Mouse (Mus musculus) stomach, embryonic 15.5 days (tissue): ENCODE data around the gene Cyb5d2. TPM values are rescaled to one million over a fixed set of nuclear protein-coding genes. Genes with fewer than 3 reads are reported as not detected.
A peak's percentile ranks its signal among the peaks of the same experiment; 100 is the strongest.
"Not testable (repeated sequence)": the region's sequence is repeated elsewhere in the genome, so short reads cannot be mapped to it uniquely, and the experiment has no call there.

Source experiments
- ATAC-seq: fragments of 200-750 bp; cut with Nextera tagmentation; 2 replicates; pipeline ENCODE4 v1.8.0; 2017; ENCODE audit warnings: low read depth, moderate number of reproducible peaks, moderate TSS enrichment; ENCODE audit not compliant: insufficient read depth, low FRiP score
- H3K27ac ChIP-seq: fragments of 300-500 bp; sonication (generic); 2 replicates; pipeline ENCODE4 v1.5.1; 2015; ENCODE audit warnings: mild to moderate bottlenecking, inconsistent platforms
- H3K27me3 ChIP-seq: fragments of 300-500 bp; sonication (generic); replicated peaks from 2 replicates; pipeline ENCODE4 v1.6.1; 2015; ENCODE audit warnings: inconsistent platforms
- H3K36me3 ChIP-seq: fragments of 300-500 bp; sonication (generic); 2 replicates; pipeline ENCODE4 v1.6.1; 2015; ENCODE audit warnings: inconsistent platforms
- H3K4me1 ChIP-seq: fragments of 300-500 bp; sonication (generic); 2 replicates; pipeline ENCODE4 v1.6.1; 2015; ENCODE audit warnings: inconsistent platforms
- H3K4me2 ChIP-seq: fragments of 300-500 bp; sonication (generic); 2 replicates; pipeline ENCODE4 v1.6.1; 2015; ENCODE audit warnings: mild to moderate bottlenecking, inconsistent platforms
- H3K4me3 ChIP-seq: fragments of 300-500 bp; sonication (generic); replicated peaks from 2 replicates; pipeline ENCODE4 v1.5.1; 2015; ENCODE audit warnings: inconsistent platforms
- H3K9ac ChIP-seq: fragments of 300-500 bp; sonication (generic); 2 replicates; pipeline ENCODE4 v1.6.1; 2015; ENCODE audit warnings: inconsistent platforms
- H3K9me3 ChIP-seq: fragments of 300-500 bp; sonication (generic); 2 replicates; pipeline ENCODE4 v1.6.1; 2016; ENCODE audit warnings: inconsistent platforms
- WGBS: fragments of 180-500 bp; shearing (Covaris S2); methylation state at CpG from one replicate; pipeline ENCODE4 v1.1.7; 2015; 5-methylcytosine and 5-hydroxymethylcytosine counted together
- polyA plus RNA-seq: library from polyadenylated mRNA; unstranded; fragments of >200 nt; fragmentation: Nextera tagmentation; extraction: Ambion mirVana; gene quantifications from 2 replicates; pipeline ENCODE4 v1.2.1, GENCODE M21; 2015

Gene Cyb5d2
- polyA plus RNA-seq, 1 experiment from 2014 or later = 5.3 TPM

- H3K9ac ChIP-seq = no peak overlapping the region
- no peak overlapping the region for H3K4me2 ChIP-seq
- no peaks in the 10 kb centered on the region for H3K4me1 ChIP-seq
- no peaks in the 10 kb centered on the region for H3K9me3 ChIP-seq
- no peaks in the 10 kb centered on the region for H3K27me3 ChIP-seq
- no peak overlapping the region for H3K4me3 ChIP-seq
- H3K27ac ChIP-seq = no peak overlapping the region
- 63% methylated on average over 4 of the region's 4 CpGs for WGBS
- H3K36me3 ChIP-seq = peaks cover 7% of the 10 kb centered on the region; the same call in 1 of the 2 replicates
- ATAC-seq = no peak
These were observed 24.5 kb downstream of the Cyb5d2 start for GRCm38 (mm10) chr11:72771461-72771860.

- Histone ChIP-seq H3K27me3 (no peaks in the 10 kb centered on the region), H3K9me3 (no peaks in the 10 kb centered on the region), H3K36me3 (peaks cover 7% of the 10 kb centered on the region; the same call in 1 of the 2 replicates), H3K27ac (no peak overlapping the region; the same call in 1 of the 2 replicates), H3K4me3 (no peak overlapping the region), H3K4me1 (no peaks in the 10 kb centered on the region), H3K9ac (no peak overlapping the region), H3K4me2 (no peak overlapping the region)
- 78% methylated on average over 5 of the region's 5 CpGs for WGBS
- ATAC-seq = no peak
These were observed 25.1 kb downstream of the Cyb5d2 start for GRCm38 (mm10) chr11:72770816-72771215.

GRCm38 (mm10) chr11:72770324-72770723, 25.6 kb downstream of the Cyb5d2 start:
- no peak overlapping the region for H3K4me2 ChIP-seq
- H3K36me3 ChIP-seq = peaks cover 7% of the 10 kb centered on the region; the same call in 1 of the 2 replicates
- no peaks in the 10 kb centered on the region for H3K4me1 ChIP-seq
- no peak for ATAC-seq
- no peak overlapping the region; the same call in 1 of the 2 replicates for H3K27ac ChIP-seq
- H3K9me3 ChIP-seq = no peaks in the 10 kb centered on the region
- no peak overlapping the region for H3K4me3 ChIP-seq
- WGBS = 88% methylated on average over 3 of the region's 3 CpGs
- no peak overlapping the region for H3K9ac ChIP-seq
- H3K27me3 ChIP-seq = no peaks in the 10 kb centered on the region

GRCm38 (mm10) chr11:72769061-72769460, 26.9 kb downstream of the Cyb5d2 start:
- H3K27ac ChIP-seq = no peak overlapping the region
- no peaks in the 10 kb centered on the region for H3K9me3 ChIP-seq
- no peak overlapping the region for H3K4me2 ChIP-seq
- H3K36me3 ChIP-seq = peaks cover 14% of the 10 kb centered on the region
- H3K9ac ChIP-seq = no peak overlapping the region
- no peak for ATAC-seq
- H3K27me3 ChIP-seq = no peaks in the 10 kb centered on the region
- H3K4me3 ChIP-seq = no peak overlapping the region
- 74% methylated on average over 3 of the region's 3 CpGs for WGBS
- no peaks in the 10 kb centered on the region for H3K4me1 ChIP-seq

- no peaks in the 10 kb centered on the region for H3K4me1 ChIP-seq
- peak overlapping the region; percentile 54 for H3K27ac ChIP-seq
- peaks cover 22% of the 10 kb centered on the region for H3K36me3 ChIP-seq
- no peak overlapping the region for H3K9ac ChIP-seq
- 83% methylated on average over 8 of the region's 8 CpGs for WGBS
- no peaks in the 10 kb centered on the region for H3K9me3 ChIP-seq
- H3K4me2 ChIP-seq = no peak overlapping the region
- no peaks in the 10 kb centered on the region for H3K27me3 ChIP-seq
- H3K4me3 ChIP-seq = no peak overlapping the region
- ATAC-seq = no peak
These were observed 28.2 kb downstream of the Cyb5d2 start for GRCm38 (mm10) chr11:72767716-72768115.

- Histone ChIP-seq H3K27me3 (no peaks in the 10 kb centered on the region), H3K27ac (no peak overlapping the region), H3K36me3 (peaks cover 50% of the 10 kb centered on the region), H3K4me1 (no peaks in the 10 kb centered on the region), H3K9ac (no peak overlapping the region), H3K9me3 (no peaks in the 10 kb centered on the region), H3K4me2 (no peak overlapping the region), H3K4me3 (no peak overlapping the region)
- ATAC-seq = no peak
- WGBS = 87% methylated on average over 4 of the region's 4 CpGs
These were observed 31.7 kb downstream of the Cyb5d2 start for GRCm38 (mm10) chr11:72764270-72764669.

- Histone ChIP-seq H3K27ac (no peak overlapping the region), H3K9ac (no peak overlapping the region), H3K9me3 (no peaks in the 10 kb centered on the region), H3K27me3 (no peaks in the 10 kb centered on the region), H3K4me3 (no peak overlapping the region), H3K36me3 (peaks cover 66% of the 10 kb centered on the region), H3K4me2 (no peak overlapping the region), H3K4me1 (no peaks in the 10 kb centered on the region)
- no peak for ATAC-seq
- 73% methylated on average over 1 of the region's 1 CpGs for WGBS
These were observed 35.2 kb downstream of the Cyb5d2 start for GRCm38 (mm10) chr11:72760781-72761180.

GRCm38 (mm10) chr11:72759581-72759980, 36.4 kb downstream of the Cyb5d2 start:
- Histone ChIP-seq H3K4me2 (no peak overlapping the region), H3K27me3 (no peaks in the 10 kb centered on the region), H3K4me1 (no peaks in the 10 kb centered on the region), H3K36me3 (peaks cover 74% of the 10 kb centered on the region), H3K9me3 (no peaks in the 10 kb centered on the region), H3K4me3 (no peak overlapping the region), H3K9ac (no peak overlapping the region), H3K27ac (no peak overlapping the region)
- ATAC-seq = no peak
- 90% methylated on average over 6 of the region's 6 CpGs for WGBS

GRCm38 (mm10) chr11:72758316-72758715, 37.6 kb downstream of the Cyb5d2 start:
- no peak overlapping the region for H3K4me2 ChIP-seq
- H3K9me3 ChIP-seq = no peaks in the 10 kb centered on the region
- peaks cover 75% of the 10 kb centered on the region for H3K36me3 ChIP-seq
- H3K27ac ChIP-seq = no peak overlapping the region
- H3K4me1 ChIP-seq = no peaks in the 10 kb centered on the region
- ATAC-seq = no peak
- H3K9ac ChIP-seq = no peak overlapping the region
- 92% methylated on average over 5 of the region's 5 CpGs for WGBS
- H3K4me3 ChIP-seq = no peak overlapping the region
- no peaks in the 10 kb centered on the region for H3K27me3 ChIP-seq

- Histone ChIP-seq H3K4me3 (no peak overlapping the region), H3K36me3 (peaks cover 54% of the 10 kb centered on the region), H3K4me1 (no peaks in the 10 kb centered on the region), H3K27ac (no peak overlapping the region), H3K9me3 (no peaks in the 10 kb centered on the region), H3K9ac (no peak overlapping the region), H3K4me2 (no peak overlapping the region), H3K27me3 (no peaks in the 10 kb centered on the region)
- no peak for ATAC-seq
- 41% methylated on average over 2 of the region's 2 CpGs for WGBS
These were observed 44.0 kb downstream of the Cyb5d2 start for GRCm38 (mm10) chr11:72751956-72752355.

GRCm38 (mm10) chr11:72739048-72739447, 56.9 kb downstream of the Cyb5d2 start:
- H3K27me3 ChIP-seq = no peaks in the 10 kb centered on the region
- H3K4me2 ChIP-seq = no peak overlapping the region
- H3K27ac ChIP-seq = no peak overlapping the region
- 70% methylated on average over 1 of the region's 1 CpGs for WGBS
- no peak overlapping the region for H3K4me3 ChIP-seq
- H3K4me1 ChIP-seq = no peaks in the 10 kb centered on the region
- no peaks in the 10 kb centered on the region for H3K9me3 ChIP-seq
- no peak for ATAC-seq
- H3K9ac ChIP-seq = no peak overlapping the region
- H3K36me3 ChIP-seq = peaks cover 23% of the 10 kb centered on the region

- WGBS = 88% methylated on average over 5 of the region's 5 CpGs
- not testable (repeated sequence) for H3K9me3 ChIP-seq, H3K27me3 ChIP-seq, H3K4me3 ChIP-seq, ATAC-seq, H3K9ac ChIP-seq, H3K4me1 ChIP-seq, H3K4me2 ChIP-seq, H3K27ac ChIP-seq
- peaks cover 25% of the 10 kb centered on the region for H3K36me3 ChIP-seq
These were observed 58.4 kb downstream of the Cyb5d2 start for GRCm38 (mm10) chr11:72737517-72737916.

GRCm38 (mm10) chr11:72736320-72736719, 59.6 kb downstream of the Cyb5d2 start:
- ATAC-seq = no peak
- no peaks in the 10 kb centered on the region for H3K4me1 ChIP-seq
- H3K9ac ChIP-seq = no peak overlapping the region
- no peaks in the 10 kb centered on the region for H3K27me3 ChIP-seq
- no peak overlapping the region for H3K27ac ChIP-seq
- no peak overlapping the region for H3K4me2 ChIP-seq
- no peaks in the 10 kb centered on the region for H3K9me3 ChIP-seq
- H3K4me3 ChIP-seq = no peak overlapping the region
- WGBS = 62% methylated on average over 1 of the region's 1 CpGs
- H3K36me3 ChIP-seq = peaks cover 36% of the 10 kb centered on the region
